Mouse (Mus musculus): ENCODE measurements at regions not wholly inside any gene's neighbourhood (a gene's known extent, or its start where the extent isn't known, plus 50 kb on each side); places are given as distances from the start of the nearest gene placed in this dataset.

DNA sequence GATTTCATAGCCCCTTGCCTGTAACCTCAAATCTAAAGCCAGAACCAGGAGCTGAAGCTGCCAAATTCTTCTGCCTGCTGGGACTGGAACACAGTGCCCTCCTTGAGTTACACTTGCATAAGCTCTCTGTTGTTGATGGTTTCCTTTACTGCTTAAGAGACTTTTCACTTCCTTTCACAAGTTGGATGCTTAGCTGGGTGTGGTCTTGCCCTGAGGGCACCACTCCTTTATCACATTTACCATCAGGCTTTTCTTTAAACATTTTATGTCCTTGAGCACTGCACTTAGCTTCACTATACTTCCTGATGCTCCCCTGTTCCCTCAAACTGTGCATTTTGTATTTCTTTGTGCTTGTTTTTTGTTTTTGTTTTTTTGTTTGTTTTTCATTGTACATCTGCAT, 92.1 kb upstream of the Spry2 start:
- TF ChIP-seq CTCF (IDR thresholded peaks at IDR 0.05; ENCODE audit: extremely low read depth, insufficient read length, insufficient replicate concordance, low read depth, low read length), result no peak
- no peak for TF ChIP-seq POLR2A (IDR thresholded peaks at IDR 0.05; ENCODE audit: low read depth, low read length)

Measured in small intestine, adult 2 months (tissue).